In genomic region chr19:7420841-7421601, GRCm38 (mm10) we compare ENCODE assay signal across 10 mouse cellular contexts. TPM values are rescaled to one million over a fixed set of nuclear protein-coding genes. Genes with fewer than 3 reads are reported as not detected.
A peak's percentile ranks its signal among the peaks of the same experiment; 100 is the strongest.
DNase-seq lines count a peak whose midpoint lies in the region; ATAC-seq and TF ChIP-seq lines count a peak whose summit lies in the region.
"Had no signal": no experiment of that assay in that cellular context is flagged by ENCODE, and none has a peak within 500 bp of the region (broad histone marks: within the 10 kb centered on the region; RNA-seq: fewer than 3 reads in every experiment).

No protein-coding gene starts in this region.

- H3K27me3 ChIP-seq in heart, embryonic 10.5 days (ENCODE audit: insufficient read depth, poor library complexity, severe bottlenecking): peaks cover 7% of the 10 kb centered on the region; the same call in 1 of the 2 replicates
- no peaks in the 10 kb centered on the region for H3K27me3 ChIP-seq in heart, adult 2 months (ENCODE audit: control insufficient read depth, insufficient read depth, low read length)
- no peaks in the 10 kb centered on the region; a peak in 1 of 4 replicates for H3K27me3 ChIP-seq in MEL (ENCODE audit: control insufficient read depth in 1 of 2, insufficient read depth in 2 of 2, low read length in 2 of 2)
- H3K27me3 ChIP-seq in forebrain, embryonic 16.5 days (replicated peaks; ENCODE audit: control insufficient read depth, insufficient read depth, low read length): no peaks in the 10 kb centered on the region
- H3K27me3 ChIP-seq in midbrain, embryonic 13.5 days: no peaks in the 10 kb centered on the region
- peaks cover 3% of the 10 kb centered on the region; the same call in 1 of the 2 replicates for H3K27me3 ChIP-seq in thymus, adult 2 months (ENCODE audit: control insufficient read depth, insufficient read depth, low read length)

- peaks cover 72% of the 10 kb centered on the region for H3K4me1 ChIP-seq in heart, embryonic 10.5 days
- peaks cover 8% of the 10 kb centered on the region for H3K4me1 ChIP-seq in heart, adult 2 months (ENCODE audit: control insufficient read depth, insufficient read depth, low read length)
- peaks cover 4 to 21% of the 10 kb centered on the region in 2 experiments for H3K4me1 ChIP-seq in MEL (ENCODE audit: control insufficient read depth in 1 of 2, insufficient read depth in 2 of 2, low read length in 2 of 2)
- H3K4me1 ChIP-seq in forebrain, embryonic 16.5 days (replicated peaks; ENCODE audit: control insufficient read depth, insufficient read depth, low read length): peaks cover 67% of the 10 kb centered on the region
- peaks cover 76% of the 10 kb centered on the region for H3K4me1 ChIP-seq in midbrain, embryonic 13.5 days (replicated peaks)
- H3K4me1 ChIP-seq in thymus, adult 2 months (replicated peaks; ENCODE audit: control insufficient read depth, insufficient read depth, low read length): peaks cover 26% of the 10 kb centered on the region

- TF ChIP-seq POLR2A in heart, adult 2 months (IDR thresholded peaks at IDR 0.05; ENCODE audit: insufficient read depth, low read depth, low read length): no peak
- no peak for TF ChIP-seq POLR2A in MEL (IDR thresholded peaks at IDR 0.05; ENCODE audit: control insufficient read depth in 1 of 2, insufficient read depth in 1 of 2, low read depth in 1 of 2, low read length in 2 of 2, poor library complexity in 1 of 2)
- TF ChIP-seq POLR2A in thymus, adult 2 months (IDR thresholded peaks at IDR 0.05; ENCODE audit: control insufficient read depth, extremely low read depth, insufficient read depth, low read length, poor library complexity): no peak

- no peak for TF ChIP-seq CTCF in heart, adult 2 months (IDR thresholded peaks at IDR 0.05)
- TF ChIP-seq CTCF in MEL (IDR thresholded peaks at IDR 0.05 in 2 of 3, conservative IDR thresholded peaks at IDR 0.05 in 1 of 3; ENCODE audit: control insufficient read depth in 1 of 3, insufficient read depth in 1 of 3, low read depth in 2 of 3, low read length in 3 of 3, poor library complexity in 1 of 3, severe bottlenecking in 1 of 3): no peak
- no peak for TF ChIP-seq CTCF in thymus, adult 2 months (IDR thresholded peaks at IDR 0.05; ENCODE audit: borderline replicate concordance, control insufficient read depth, extremely low read depth, insufficient read depth, low read length, poor library complexity)

- H3K9ac ChIP-seq in heart, adult 2 months (ENCODE audit: low read depth, low read length): no peak overlapping the region
- H3K9ac ChIP-seq in MEL (ENCODE audit: control insufficient read depth, low read depth, low read length, poor library complexity, severe bottlenecking): no peak overlapping the region
- H3K9ac ChIP-seq in forebrain, embryonic 16.5 days (replicated peaks; ENCODE audit: low read depth, low read length): peak overlapping the region; percentile 72
- H3K9ac ChIP-seq in midbrain, embryonic 13.5 days (replicated peaks): peak overlapping the region; percentile 89

- WGBS in heart, embryonic 10.5 days: 63% methylated on average over 27 of the region's 27 CpGs
- 88% methylated on average over 27 of the region's 27 CpGs for WGBS in heart, adult 2 months
- WGBS in forebrain, embryonic 16.5 days: 37% methylated on average over 27 of the region's 27 CpGs
- WGBS in midbrain, embryonic 13.5 days: 31% methylated on average over 27 of the region's 27 CpGs
- 89% methylated on average over 27 of the region's 27 CpGs for WGBS in thymus, adult 2 months

- ATAC-seq in forebrain, embryonic 16.5 days: no peak
- ATAC-seq in midbrain, embryonic 13.5 days: no peak
- ATAC-seq: inflammation-experienced regulatory T-cells, adult 6 months had no signal

- H3K9me3 ChIP-seq in heart, embryonic 10.5 days: no peaks in the 10 kb centered on the region
- H3K9me3 ChIP-seq in MEL (replicated peaks; ENCODE audit: insufficient read depth, low read length): no peaks in the 10 kb centered on the region
- H3K9me3 ChIP-seq in forebrain, embryonic 16.5 days (ENCODE audit: control insufficient read depth, low read length): no peaks in the 10 kb centered on the region
- no peaks in the 10 kb centered on the region for H3K9me3 ChIP-seq in midbrain, embryonic 13.5 days

- no peak for TF ChIP-seq RAD21 in MEL (IDR thresholded peaks at IDR 0.05; ENCODE audit: low read depth, low read length)

- H3K4me3 ChIP-seq in heart, embryonic 10.5 days: peak overlapping the region; percentile 9; the same call in 1 of the 2 replicates
- H3K4me3 ChIP-seq in heart, adult 2 months: no peak overlapping the region
- H3K4me3 ChIP-seq in MEL (ENCODE audit: control insufficient read depth in 1 of 2, insufficient read depth in 1 of 2, low read depth in 2 of 2, low read length in 2 of 2): no peak overlapping the region
- peak overlapping the region; percentile 5; the same call in 1 of the 2 replicates for H3K4me3 ChIP-seq in forebrain, embryonic 16.5 days (replicated peaks; ENCODE audit: low read length)
- peak overlapping the region; percentile 82 for H3K4me3 ChIP-seq in midbrain, embryonic 13.5 days (replicated peaks)
- no peak overlapping the region for H3K4me3 ChIP-seq in thymus, adult 2 months (ENCODE audit: control insufficient read depth, insufficient read depth, low read length)

- no peak for DNase-seq in heart, embryonic 10.5 days (ENCODE audit: low spot score)
- no peak for DNase-seq in heart, adult 2 months
- DNase-seq in MEL (ENCODE audit: low read depth, low spot score): no peak
- DNase-seq in thymus, adult 2 months: no peak
- no peak for DNase-seq in frontal cortex, postnatal 10 days (ENCODE audit: low spot score in 2 of 2)
- no peak for DNase-seq in left cerebral cortex, postnatal 14 days (ENCODE audit: low spot score in 2 of 2)
- DNase-seq: lung, postnatal 10 days had no signal

- peak overlapping the region; percentile 5; the same call in 1 of the 2 replicates for H3K27ac ChIP-seq in heart, embryonic 10.5 days
- no peak overlapping the region for H3K27ac ChIP-seq in heart, adult 2 months
- H3K27ac ChIP-seq in MEL (ENCODE audit: control insufficient read depth, low read depth, low read length): no peak overlapping the region
- H3K27ac ChIP-seq in forebrain, embryonic 16.5 days (ENCODE audit: low read length): peak overlapping the region; percentile 86
- peak overlapping the region; percentile 99 for H3K27ac ChIP-seq in midbrain, embryonic 13.5 days
- no peak overlapping the region for H3K27ac ChIP-seq in thymus, adult 2 months (ENCODE audit: control insufficient read depth, insufficient read depth, low read length)

- H3K4me2 ChIP-seq in forebrain, embryonic 16.5 days (ENCODE audit: low read length): peak overlapping the region; percentile 70
- H3K4me2 ChIP-seq in midbrain, embryonic 13.5 days (replicated peaks): peak overlapping the region; percentile 70

- H3K79me2 ChIP-seq in heart, adult 2 months (replicated peaks; ENCODE audit: control insufficient read depth, insufficient read depth, low read length): 0 out of 2 replicates have a peak, but pooled peaks cover 1% of the 10 kb centered on the region
- peaks cover 19% of the 10 kb centered on the region for H3K79me2 ChIP-seq in MEL (ENCODE audit: control insufficient read depth, insufficient read depth, low read length, poor library complexity)

- intact Hi-C loops in heart, adult 2 months (cut with DNase I): no loop called here
- intact Hi-C loops in left cerebral cortex, postnatal 14 days (cut with DNase I): no loop called here

- H3K36me3 ChIP-seq in heart, embryonic 10.5 days: peaks cover 59% of the 10 kb centered on the region
- no peaks in the 10 kb centered on the region for H3K36me3 ChIP-seq in heart, adult 2 months (ENCODE audit: control insufficient read depth, insufficient read depth, low read length)
- H3K36me3 ChIP-seq in MEL (ENCODE audit: control insufficient read depth in 1 of 2, insufficient read depth in 2 of 2, low read length in 2 of 2): peaks cover 0 to 17% of the 10 kb centered on the region in 2 experiments; a peak in 3 of 4 replicates
- H3K36me3 ChIP-seq in forebrain, embryonic 16.5 days (ENCODE audit: control insufficient read depth, insufficient read depth): peaks cover 2% of the 10 kb centered on the region; the same call in 1 of the 2 replicates
- H3K36me3 ChIP-seq in midbrain, embryonic 13.5 days: peaks cover 47% of the 10 kb centered on the region
- H3K36me3 ChIP-seq in thymus, adult 2 months (ENCODE audit: control insufficient read depth, insufficient read depth, low read length): peaks cover 36% of the 10 kb centered on the region

- TF ChIP-seq EP300 in heart, adult 2 months (IDR thresholded peaks at IDR 0.05; ENCODE audit: insufficient read depth, low read depth, low read length): no peak
- no peak for TF ChIP-seq EP300 in MEL (IDR thresholded peaks at IDR 0.05; ENCODE audit: low read depth in 1 of 2, low read length in 2 of 2)

TF ChIP-seq in MEL, 35 proteins besides CTCF, POLR2A, EP300 and RAD21:
- no peak for TF ChIP-seq TAL1 (IDR thresholded peaks at IDR 0.05; ENCODE audit: low read length)
- 0 out of 2 replicates have a peak, but pooled peaks have one; percentile 8 for TF ChIP-seq GATA1 (IDR thresholded peaks at IDR 0.05; ENCODE audit: low read depth, low read length)

RNA-seq across cellular contexts. Expression of gene 2700081O15Rik, which starts 3.6 kb away (rescaled TPM):
- 3.1 and 5.1 TPM in 2 replicates for polyA plus RNA-seq in heart, embryonic 10.5 days (2016; fragmentation: Nextera tagmentation; extraction: Ambion mirVana)
- 10 to 100 TPM; 13.1 to 13.4 TPM for total RNA-seq in heart, adult 2 months (2021)
- polyA plus RNA-seq in heart, adult 2 months (2012; rRNA removed): 16.4 and 25.7 TPM in 2 replicates
- total RNA-seq in MEL (2012; rRNA removed): 10.7 and 14.1 TPM in 2 replicates
- polyA plus RNA-seq in MEL (2012; ENCODE audit: insufficient read depth in 1 of 2, insufficient read length in 2 of 2, low read depth in 1 of 2, low replicate concordance in 2 of 2, missing spikeins in 1 of 2): 10 to 100 TPM in 1 of 2 experiments, not detected in 1; 18.0 TPM
- 22.8 and 25.8 TPM in 2 replicates for polyA plus RNA-seq in forebrain, embryonic 16.5 days (2015; fragmentation: Nextera tagmentation; extraction: Ambion mirVana)
- polyA plus RNA-seq in midbrain, embryonic 13.5 days (2015; fragmentation: Nextera tagmentation; extraction: Ambion mirVana): 16.7 and 17.5 TPM in 2 replicates
- polyA plus RNA-seq in thymus, adult 2 months (2012; rRNA removed): 68.3 and 80.8 TPM in 2 replicates
- 10 to 100 TPM; 42.5 to 44.5 TPM for total RNA-seq in left cerebral cortex, postnatal 14 days (2021)

RNA-seq across cellular contexts. Expression of gene Spindoc, which starts 38.2 kb away (rescaled TPM):
- polyA plus RNA-seq in heart, embryonic 10.5 days (2016; fragmentation: Nextera tagmentation; extraction: Ambion mirVana): 26.8 and 35.5 TPM in 2 replicates
- 10 to 100 TPM; 11.6 to 14.0 TPM for total RNA-seq in heart, adult 2 months (2021)
- polyA plus RNA-seq in heart, adult 2 months (2012; rRNA removed): 12.4 and 13.4 TPM in 2 replicates
- total RNA-seq in MEL (2012; rRNA removed): 12.8 and 13.0 TPM in 2 replicates
- 10 to 100 TPM in 1 of 2 experiments, not detected in 1; 54.1 TPM for polyA plus RNA-seq in MEL (2012; ENCODE audit: insufficient read depth in 1 of 2, insufficient read length in 2 of 2, low read depth in 1 of 2, low replicate concordance in 2 of 2, missing spikeins in 1 of 2)
- polyA plus RNA-seq in forebrain, embryonic 16.5 days (2015; fragmentation: Nextera tagmentation; extraction: Ambion mirVana): 35.8 and 39.4 TPM in 2 replicates
- polyA plus RNA-seq in midbrain, embryonic 13.5 days (2015; fragmentation: Nextera tagmentation; extraction: Ambion mirVana): 42.2 and 45.3 TPM in 2 replicates
- polyA plus RNA-seq in thymus, adult 2 months (2012; rRNA removed): 48.9 and 61.9 TPM in 2 replicates
- 10 to 100 TPM; 30.5 to 36.2 TPM for total RNA-seq in left cerebral cortex, postnatal 14 days (2021)

Comparison
In these comparisons a context has a peak if more than half of its experiments do, and no peak if none do; other contexts are left out.
1. H3K27ac ChIP-seq: peak in heart, embryonic 10.5 days (single experiment), forebrain, embryonic 16.5 days (single experiment) and midbrain, embryonic 13.5 days (single experiment); none in heart, adult 2 months (single experiment), MEL (single experiment) and thymus, adult 2 months (single experiment).
2. H3K4me3 ChIP-seq: peak in heart, embryonic 10.5 days (single experiment), forebrain, embryonic 16.5 days (single experiment) and midbrain, embryonic 13.5 days (single experiment); none in heart, adult 2 months (single experiment), MEL (0 of 2) and thymus, adult 2 months (single experiment).
3. H3K9ac ChIP-seq: peak in forebrain, embryonic 16.5 days (single experiment) and midbrain, embryonic 13.5 days (single experiment); none in heart, adult 2 months (single experiment) and MEL (single experiment).